Mouse (Mus musculus) liver, embryonic 12.5 days (tissue): ENCODE measurements around the gene Mgp. TPM values are rescaled to one million over a fixed set of nuclear protein-coding genes. Genes with fewer than 3 reads are reported as not detected.

Source experiments
- ATAC-seq: fragments of 200-750 bp; cut with Nextera tagmentation; 2 replicates; pipeline ENCODE4 v1.8.0; 2017; ENCODE audit warnings: moderate number of reproducible peaks, mild to moderate bottlenecking, moderate library complexity
- H3K27ac ChIP-seq: fragments of 300-500 bp; sonication (generic); 2 replicates; pipeline ENCODE4 v1.5.1; 2016; ENCODE audit warnings: mild to moderate bottlenecking
- H3K27me3 ChIP-seq: fragments of 300-500 bp; sonication (generic); replicated peaks from 2 replicates; pipeline ENCODE4 v1.6.1; 2016; ENCODE audit warnings: mild to moderate bottlenecking, moderate library complexity
- H3K36me3 ChIP-seq: fragments of 300-500 bp; sonication (generic); 2 replicates; pipeline ENCODE4 v1.6.1; 2016; ENCODE audit warnings: mild to moderate bottlenecking, moderate library complexity
- H3K4me1 ChIP-seq: fragments of 300-500 bp; sonication (generic); 2 replicates; pipeline ENCODE4 v1.6.1; 2016
- H3K4me2 ChIP-seq: fragments of 300-500 bp; sonication (generic); 2 replicates; pipeline ENCODE4 v1.6.1; 2016; ENCODE audit warnings: mild to moderate bottlenecking, moderate library complexity
- H3K4me3 ChIP-seq: fragments of 300-500 bp; sonication (generic); 2 replicates; pipeline ENCODE4 v1.5.1; 2016; ENCODE audit warnings: mild to moderate bottlenecking, moderate library complexity
- H3K9ac ChIP-seq: fragments of 300-500 bp; sonication (generic); 2 replicates; pipeline ENCODE4 v1.6.1; 2016; ENCODE audit warnings: mild to moderate bottlenecking, moderate library complexity
- H3K9me3 ChIP-seq: fragments of 300-500 bp; sonication (generic); replicated peaks from 2 replicates; pipeline ENCODE4 v1.6.1; 2016; ENCODE audit warnings: mild to moderate bottlenecking, moderate library complexity
- WGBS: fragments of 180-500 bp; shearing (Covaris S2); methylation state at CpG from one replicate; pipeline ENCODE4 v1.1.7; 2016; ENCODE audit not compliant: insufficient replicate concordance; 5-methylcytosine and 5-hydroxymethylcytosine counted together
- polyA plus RNA-seq: library from polyadenylated mRNA; unstranded; fragments of >200 nt; fragmentation: Nextera tagmentation; extraction: Ambion mirVana; gene quantifications from 2 replicates; pipeline ENCODE4 v1.2.1, GENCODE M21; 2016

Gene Mgp
- polyA plus RNA-seq, 1 experiment from 2014 or later, result 4.3 TPM

DNA sequence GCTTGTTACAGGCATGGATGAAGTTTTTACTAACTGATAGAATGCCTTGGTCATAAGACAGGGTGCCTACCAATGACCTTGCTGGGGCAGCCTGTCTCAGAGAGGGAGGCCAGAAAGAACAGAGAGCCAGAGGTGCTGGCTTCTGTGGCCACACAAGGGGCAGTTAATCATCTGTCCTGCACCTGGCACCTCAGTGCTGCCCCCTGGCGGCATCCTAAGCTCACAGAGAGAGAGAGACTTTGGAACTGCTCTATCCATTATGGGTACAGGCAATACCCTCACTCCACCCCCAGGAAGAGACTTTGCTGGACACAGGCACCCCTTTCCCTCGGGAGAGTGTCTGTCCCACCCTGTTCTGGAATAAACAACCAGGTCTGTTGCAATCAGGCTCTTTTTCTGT, 27.8 kb downstream of the Mgp start:
- 18% methylated on average over 2 of the region's 2 CpGs for WGBS
- Histone ChIP-seq H3K36me3 (peaks cover 67% of the 10 kb centered on the region), H3K27ac (peak overlapping the region; percentile 80), H3K27me3 (no peaks in the 10 kb centered on the region), H3K4me1 (peaks cover 61% of the 10 kb centered on the region), H3K9ac (no peak overlapping the region), H3K4me3 (0 out of 2 replicates have a peak overlapping the region, but pooled peaks have one; percentile 11), H3K9me3 (no peaks in the 10 kb centered on the region), H3K4me2 (peak overlapping the region; percentile 51)
- peak; percentile 79 for ATAC-seq

GRCm38 (mm10) chr6:136847267-136847666, 28.4 kb downstream of the Mgp start:
- WGBS, result 90% methylated on average over 3 of the region's 3 CpGs
- H3K36me3 ChIP-seq, result peaks cover 62% of the 10 kb centered on the region
- H3K9ac ChIP-seq, result no peak overlapping the region
- no peak overlapping the region for H3K4me3 ChIP-seq
- H3K27me3 ChIP-seq, result no peaks in the 10 kb centered on the region
- H3K4me2 ChIP-seq, result no peak overlapping the region
- H3K4me1 ChIP-seq, result peaks cover 59% of the 10 kb centered on the region
- H3K9me3 ChIP-seq, result no peaks in the 10 kb centered on the region
- no peak for ATAC-seq
- H3K27ac ChIP-seq, result no peak overlapping the region

GRCm38 (mm10) chr6:136845706-136846480, 29.7 kb downstream of the Mgp start:
- no peak overlapping the region for H3K4me3 ChIP-seq
- H3K4me2 ChIP-seq, result no peak overlapping the region
- H3K4me1 ChIP-seq, result peaks cover 46% of the 10 kb centered on the region
- H3K9me3 ChIP-seq, result no peaks in the 10 kb centered on the region
- WGBS, result 74% methylated on average over 5 of the region's 5 CpGs
- peaks cover 48% of the 10 kb centered on the region for H3K36me3 ChIP-seq
- H3K27ac ChIP-seq, result no peak overlapping the region
- H3K27me3 ChIP-seq, result no peaks in the 10 kb centered on the region
- H3K9ac ChIP-seq, result no peak overlapping the region
- ATAC-seq, result no peak

- no peaks in the 10 kb centered on the region for H3K9me3 ChIP-seq
- no peak overlapping the region for H3K4me3 ChIP-seq
- no peak overlapping the region for H3K9ac ChIP-seq
- WGBS, result 75% methylated on average over 2 of the region's 2 CpGs
- H3K27me3 ChIP-seq, result no peaks in the 10 kb centered on the region
- no peak overlapping the region for H3K4me2 ChIP-seq
- H3K36me3 ChIP-seq, result peaks cover 38% of the 10 kb centered on the region
- H3K4me1 ChIP-seq, result peaks cover 36% of the 10 kb centered on the region
- ATAC-seq, result no peak
- no peak overlapping the region for H3K27ac ChIP-seq
Observed at GRCm38 (mm10) chr6:136844903-136845302, 30.7 kb downstream of the Mgp start.

DNA sequence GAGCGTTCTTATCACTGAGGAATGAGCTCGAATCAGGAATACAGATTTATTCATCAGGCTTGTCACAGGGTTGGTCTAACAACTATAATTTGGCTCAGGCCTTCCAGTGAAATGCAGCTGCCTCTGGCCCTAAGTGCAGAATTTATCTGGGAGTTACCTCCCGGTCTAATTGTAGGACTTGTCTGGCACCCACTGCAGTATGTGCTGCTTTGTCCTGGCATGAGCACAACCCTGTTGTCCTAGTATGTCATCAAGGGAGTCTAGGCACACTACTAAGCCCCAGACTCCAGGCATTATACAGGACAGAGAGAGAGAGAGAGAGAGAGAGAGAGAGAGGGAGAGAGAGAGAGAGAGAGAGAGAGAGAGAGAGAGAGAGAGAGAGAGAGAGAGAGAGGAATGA, 38.3 kb downstream of the Mgp start:
- H3K4me3 ChIP-seq, result no peak overlapping the region
- no peak overlapping the region for H3K27ac ChIP-seq
- peaks cover 23% of the 10 kb centered on the region for H3K27me3 ChIP-seq
- ATAC-seq, result no peak
- no peak overlapping the region for H3K4me2 ChIP-seq
- 57% methylated on average over 3 of the region's 3 CpGs for WGBS
- H3K9ac ChIP-seq, result no peak overlapping the region
- no peaks in the 10 kb centered on the region for H3K36me3 ChIP-seq
- H3K9me3 ChIP-seq, result no peaks in the 10 kb centered on the region
- H3K4me1 ChIP-seq, result peaks cover 6% of the 10 kb centered on the region

DNA sequence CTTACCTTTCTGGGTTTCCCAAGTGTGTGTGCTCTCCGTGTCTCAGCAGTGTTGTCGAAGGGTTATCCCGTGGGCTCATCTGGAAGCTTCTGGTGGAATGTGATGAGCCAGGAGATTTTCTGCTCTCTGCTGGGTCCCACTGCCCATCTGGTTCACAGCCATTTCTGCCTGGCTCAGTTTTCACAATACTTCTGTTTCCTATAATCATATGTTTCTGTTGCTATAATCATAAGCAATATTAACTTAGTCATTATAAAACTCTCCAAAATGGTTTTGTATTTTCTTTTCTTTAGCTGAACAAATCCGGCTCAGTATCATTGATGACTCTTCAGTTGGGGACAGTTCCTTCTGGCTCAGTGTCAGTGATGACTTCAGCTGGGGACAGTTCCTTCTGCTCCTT, 40.3 kb downstream of the Mgp start, which contains the start of gene Smco3:
Gene Smco3, minus strand, starts transcription at position 101 of the 400 bp plus-strand sequence.
- Histone ChIP-seq H3K27me3 (peaks cover 27% of the 10 kb centered on the region), H3K4me2 (no peak within 1 kb of the TSS), H3K4me1 (peaks cover 6% of the 10 kb centered on the region), H3K9me3 (no peaks in the 10 kb centered on the region), H3K27ac (no peak within 1 kb of the TSS), H3K9ac (no peak within 1 kb of the TSS), H3K4me3 (no peak within 1 kb of the TSS), H3K36me3 (no peaks in the 10 kb centered on the region)
- no peak for ATAC-seq
- 48% methylated on average over 4 of the region's 4 CpGs for WGBS

DNA sequence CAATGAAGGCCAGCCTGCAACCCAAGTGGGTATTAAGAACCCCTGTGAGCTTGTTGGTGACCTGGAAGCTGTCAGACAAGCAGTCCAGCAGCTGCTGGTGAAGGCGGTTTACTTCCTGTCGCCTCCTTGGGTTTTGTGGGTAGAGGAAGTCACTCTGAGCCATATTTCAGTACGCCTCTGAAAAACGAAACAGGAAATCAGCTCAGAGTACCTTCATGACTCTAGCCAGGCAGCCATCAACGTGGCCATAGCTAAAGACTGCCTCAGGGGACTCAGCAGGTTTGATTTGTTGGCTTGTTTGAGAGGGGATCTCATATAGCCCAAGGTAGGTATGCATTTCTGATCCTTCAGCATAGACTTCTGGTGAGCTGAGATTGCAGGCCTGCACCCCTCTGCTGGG, 43.9 kb downstream of the Mgp start:
- WGBS, result 27% methylated on average over 5 of the region's 5 CpGs
- no peak overlapping the region for H3K4me2 ChIP-seq
- no peak for ATAC-seq
- no peaks in the 10 kb centered on the region for H3K9me3 ChIP-seq
- H3K27ac ChIP-seq, result no peak overlapping the region
- H3K4me1 ChIP-seq, result peaks cover 11% of the 10 kb centered on the region
- H3K9ac ChIP-seq, result no peak overlapping the region
- peaks cover 21% of the 10 kb centered on the region for H3K27me3 ChIP-seq
- no peak overlapping the region for H3K4me3 ChIP-seq
- no peaks in the 10 kb centered on the region for H3K36me3 ChIP-seq

DNA sequence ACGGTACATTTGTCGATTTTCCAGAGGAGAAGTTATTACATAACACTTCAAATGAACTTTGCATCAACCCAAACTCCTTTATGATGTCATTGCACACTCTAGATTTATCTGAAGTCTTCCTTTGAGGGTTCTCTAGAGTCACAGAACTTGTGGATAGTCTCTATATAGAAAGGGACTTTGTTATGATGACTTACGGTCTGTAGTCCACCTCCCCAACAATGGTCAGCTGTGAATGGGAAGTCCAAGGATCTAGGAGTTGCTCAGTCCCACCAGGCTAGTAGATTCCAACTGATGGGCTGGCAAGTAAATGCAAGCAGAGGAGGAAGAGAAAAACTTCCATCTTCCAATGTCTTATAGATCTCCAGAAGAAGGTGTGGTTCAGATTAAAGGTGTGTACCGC, 46.9 kb downstream of the Mgp start:
- Histone ChIP-seq H3K9ac (peak overlapping the region; percentile 50), H3K27me3 (0 out of 2 replicates have a peak, but pooled peaks cover 3% of the 10 kb centered on the region), H3K27ac (peak overlapping the region; percentile 69), H3K4me2 (peak overlapping the region; percentile 70), H3K9me3 (no peaks in the 10 kb centered on the region), H3K36me3 (peaks cover 22% of the 10 kb centered on the region), H3K4me1 (peaks cover 16% of the 10 kb centered on the region), H3K4me3 (peak overlapping the region; percentile 97)
- 28% methylated on average over 4 of the region's 4 CpGs for WGBS
- no peak for ATAC-seq

DNA sequence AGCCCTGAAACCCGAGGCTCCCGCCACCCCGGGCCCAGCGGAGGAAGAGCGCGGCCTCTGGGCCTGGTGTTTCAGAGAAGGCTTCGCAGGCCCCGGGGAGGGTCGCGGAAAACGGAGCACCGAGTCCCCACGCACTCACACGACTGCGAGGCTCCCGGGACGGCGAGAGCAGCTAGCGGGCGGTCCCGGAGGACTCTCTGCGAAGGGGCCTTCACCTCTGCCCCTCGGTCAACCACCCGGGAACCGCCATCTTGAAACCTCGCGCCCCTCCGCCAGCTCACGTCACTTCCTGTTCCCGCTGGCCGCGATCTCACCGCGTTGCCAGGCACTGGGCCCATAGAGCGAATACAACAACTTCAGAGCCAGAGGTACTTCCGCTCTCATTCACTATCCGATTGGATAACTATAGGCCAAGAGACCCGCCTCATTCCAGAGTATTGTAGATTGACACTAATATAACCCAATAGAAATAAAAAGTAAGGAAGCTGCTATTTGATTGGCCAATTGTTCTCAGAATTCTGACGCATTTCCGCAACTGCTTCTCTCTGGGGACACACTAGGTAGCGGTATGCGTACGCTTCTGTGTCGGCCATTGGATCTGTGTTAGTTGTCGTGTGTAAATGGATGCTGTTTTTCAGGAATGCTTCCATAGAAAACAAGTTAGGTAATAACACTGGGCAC, 47.6 kb downstream of the Mgp start, which contains the start of gene Wbp11:
Gene Wbp11, minus strand, starts transcription at position 353 of the 681 bp plus-strand sequence.
- Histone ChIP-seq H3K9ac (peak within 1 kb of the TSS; percentile 98), H3K36me3 (peaks cover 25% of the 10 kb centered on the region), H3K4me1 (peaks cover 16% of the 10 kb centered on the region), H3K4me2 (peak within 1 kb of the TSS; percentile 87), H3K9me3 (no peaks in the 10 kb centered on the region), H3K27me3 (0 out of 2 replicates have a peak, but pooled peaks cover 3% of the 10 kb centered on the region), H3K4me3 (peak within 1 kb of the TSS; percentile 97), H3K27ac (peak within 1 kb of the TSS; percentile 87)
- ATAC-seq, result peak; percentile 100
- under 1% methylated on average over 45 of the region's 45 CpGs for WGBS

DNA sequence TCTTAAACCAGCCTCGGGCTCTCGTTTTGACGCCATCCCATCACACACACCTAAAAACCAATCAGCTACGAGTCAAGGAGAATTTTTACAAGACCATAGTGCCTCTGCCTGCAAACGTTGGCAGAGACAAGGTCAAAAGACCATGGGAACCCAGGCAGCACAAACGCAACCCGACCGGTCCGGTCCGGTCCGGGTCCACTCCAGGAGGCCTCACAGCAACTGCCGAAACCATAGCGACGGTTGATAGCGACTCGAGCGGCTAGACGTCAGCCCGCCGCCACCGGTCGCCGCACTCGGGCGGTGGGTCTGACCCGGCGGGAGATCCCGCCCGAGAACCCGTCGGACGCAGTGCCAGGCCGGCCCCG, 48.1 kb downstream of the Mgp start, which contains the start of gene BC049715:
Gene BC049715, plus strand, starts transcription at position 111 of the 365 bp plus-strand sequence.
- under 1% methylated on average over 34 of the region's 34 CpGs for WGBS

DNA sequence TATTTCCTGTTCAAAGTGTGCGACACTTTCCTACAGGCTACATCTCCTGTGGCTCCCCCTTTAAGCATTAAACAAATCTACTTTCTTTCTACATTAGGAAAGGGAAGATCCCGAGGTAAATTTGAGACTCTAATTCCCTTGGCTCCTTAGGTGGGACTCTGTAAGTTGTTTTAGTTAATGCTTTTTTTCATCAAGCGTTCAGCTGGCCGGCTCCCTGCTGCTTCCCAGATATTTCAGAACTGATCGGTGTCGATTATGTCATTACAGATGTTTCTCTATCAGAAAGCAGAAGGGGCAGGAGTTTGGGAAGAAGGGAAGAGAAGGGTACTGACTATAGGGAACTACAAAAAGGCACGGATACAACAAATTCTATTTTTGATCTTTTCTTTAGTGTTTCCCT, 48.5 kb downstream of the Mgp start:
- H3K4me3 ChIP-seq, result peak overlapping the region; percentile 97
- H3K9me3 ChIP-seq, result no peaks in the 10 kb centered on the region
- H3K27me3 ChIP-seq, result 0 out of 2 replicates have a peak, but pooled peaks cover 3% of the 10 kb centered on the region
- peaks cover 34% of the 10 kb centered on the region for H3K36me3 ChIP-seq
- 4% methylated on average over 7 of the region's 7 CpGs for WGBS
- H3K4me1 ChIP-seq, result peaks cover 16% of the 10 kb centered on the region
- peak overlapping the region; percentile 87 for H3K4me2 ChIP-seq
- H3K9ac ChIP-seq, result peak overlapping the region; percentile 98
- ATAC-seq, result no peak
- H3K27ac ChIP-seq, result peak overlapping the region; percentile 87

More for the DNA sequence above, 48.1 kb downstream of the Mgp start, which contains the start of gene BC049715:
- peak within 1 kb of the TSS; percentile 98 for H3K9ac ChIP-seq
- H3K4me2 ChIP-seq, result peak within 1 kb of the TSS; percentile 87
- H3K27ac ChIP-seq, result peak within 1 kb of the TSS; percentile 87
- 0 out of 2 replicates have a peak, but pooled peaks cover 3% of the 10 kb centered on the region for H3K27me3 ChIP-seq
- H3K9me3 ChIP-seq, result no peaks in the 10 kb centered on the region
- peaks cover 16% of the 10 kb centered on the region for H3K4me1 ChIP-seq
- peak; percentile 35; the same call in 1 of the 2 replicates for ATAC-seq
- peak within 1 kb of the TSS; percentile 97 for H3K4me3 ChIP-seq
- H3K36me3 ChIP-seq, result peaks cover 30% of the 10 kb centered on the region

DNA sequence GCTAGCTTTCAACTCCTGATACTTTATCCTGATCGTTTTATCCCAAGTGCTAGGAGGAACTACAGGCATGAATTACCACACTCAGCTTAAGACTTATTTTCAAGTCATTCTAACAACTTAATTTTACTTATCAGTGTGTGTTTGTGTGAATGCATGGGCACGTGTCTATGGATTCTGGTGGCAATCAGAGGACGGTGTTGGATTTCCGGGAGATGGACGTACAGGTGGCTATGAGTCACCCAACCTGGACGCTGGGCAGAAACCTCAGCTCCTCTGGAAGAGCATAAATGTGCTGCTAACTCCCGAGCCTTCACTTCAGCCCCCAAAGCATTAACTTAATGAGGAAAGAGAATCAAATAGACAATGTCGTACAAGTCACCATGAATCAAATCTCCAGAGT, 50.6 kb downstream of the Mgp start:
- peaks cover 16% of the 10 kb centered on the region for H3K4me1 ChIP-seq
- H3K27me3 ChIP-seq, result no peaks in the 10 kb centered on the region
- no peaks in the 10 kb centered on the region for H3K9me3 ChIP-seq
- WGBS, result 91% methylated on average over 8 of the region's 8 CpGs
- no peak for ATAC-seq
- H3K9ac ChIP-seq, result no peak overlapping the region
- H3K36me3 ChIP-seq, result peaks cover 55% of the 10 kb centered on the region
- H3K4me3 ChIP-seq, result no peak overlapping the region
- no peak overlapping the region for H3K4me2 ChIP-seq
- no peak overlapping the region for H3K27ac ChIP-seq
